Mouse (Mus musculus) urinary bladder, postnatal 25 days (tissue): Measurements from ENCODE around the gene Ctrc.

Experiments
- DNase-seq: peaks from one replicate; pipeline ENCODE4 v3.0.0; 2022; ENCODE audit warnings: low spot score

The Ctrc gene

GRCm38 (mm10) chr4:141866933-141867490 lies 20.9 kb upstream of the Ctrc start:
- no peak for DNase-seq

- DNase-seq, result no peak
Measured at GRCm38 (mm10) chr4:141865600-141865999, 19.4 kb upstream of the Ctrc start.

DNA sequence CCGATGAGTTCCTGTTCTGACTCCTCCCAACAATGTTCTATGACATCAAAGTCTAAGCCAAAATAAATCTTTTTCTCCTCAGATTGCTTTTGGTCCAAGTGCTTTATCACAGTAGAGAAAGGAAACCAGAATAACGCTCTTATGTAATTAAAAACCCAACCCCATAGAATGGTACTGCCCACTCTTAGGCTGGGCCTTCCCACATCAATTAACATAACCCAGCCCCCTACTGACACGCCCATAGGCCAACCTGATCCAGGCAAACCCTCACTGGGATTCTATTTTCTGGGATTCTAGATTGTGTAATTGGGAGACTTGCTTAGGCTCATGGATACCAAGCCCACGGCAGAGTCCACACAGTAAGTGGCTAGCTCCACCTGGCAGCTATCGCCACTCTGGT lies 18.8 kb upstream of the Ctrc start:
- DNase-seq, result no peak

DNA sequence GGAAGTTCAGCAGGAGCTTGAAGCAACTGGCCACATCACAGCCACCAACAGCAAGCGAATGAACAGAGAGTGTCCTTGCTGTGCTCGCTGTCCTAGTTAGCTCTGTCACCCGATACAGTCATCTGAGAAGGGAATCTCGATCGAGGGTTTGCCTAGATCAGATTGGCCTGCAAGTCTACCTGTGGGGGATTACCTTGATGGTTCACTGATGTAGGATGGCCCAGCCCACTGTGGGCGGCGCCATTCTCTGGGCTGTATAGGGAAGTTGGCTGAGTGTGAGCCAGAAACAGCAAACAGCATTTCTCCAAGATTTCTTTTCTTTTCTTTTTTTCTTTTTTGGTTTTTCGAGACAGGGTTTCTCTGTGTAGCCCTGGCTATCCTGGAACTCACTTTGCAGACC lies 18.3 kb upstream of the Ctrc start:
- no peak for DNase-seq

- DNase-seq, result no peak
Measured at GRCm38 (mm10) chr4:141863726-141864280, 17.6 kb upstream of the Ctrc start.

GRCm38 (mm10) chr4:141862867-141863266 lies 16.7 kb upstream of the Ctrc start:
- DNase-seq, result no peak

DNA sequence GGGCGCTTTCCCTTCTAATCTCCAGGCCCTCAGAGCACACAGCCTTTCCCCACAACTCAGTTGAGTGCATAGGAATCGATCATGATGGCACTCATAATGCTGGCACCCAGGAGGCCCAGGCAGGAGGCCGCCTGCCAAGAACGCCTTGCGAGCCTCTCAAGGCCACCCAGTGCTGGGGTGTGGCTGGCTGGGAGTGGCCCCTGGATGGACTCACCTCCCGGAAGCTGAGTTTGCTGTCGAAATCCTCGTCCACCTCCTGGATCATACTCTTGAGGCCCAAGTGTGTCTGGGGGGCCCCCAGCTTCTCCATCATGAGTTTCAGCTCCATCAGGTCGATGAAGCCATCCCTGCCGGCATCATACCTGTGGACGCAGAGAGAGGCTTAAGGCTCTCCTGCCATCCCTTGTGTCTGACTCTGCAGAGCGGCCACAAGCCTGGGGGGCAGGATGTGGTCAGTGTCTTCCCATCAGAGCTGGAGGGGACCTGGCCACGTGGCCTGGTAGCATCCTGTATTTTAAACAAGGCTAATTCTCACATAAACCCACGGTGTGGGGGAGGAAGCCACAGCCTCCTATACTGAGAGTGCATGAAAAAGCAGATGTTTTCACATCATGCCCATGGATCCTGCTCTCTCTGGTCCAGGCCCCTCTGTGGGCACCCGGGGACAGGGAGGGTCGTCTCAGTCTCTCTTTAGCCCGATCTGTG lies 15.6 kb upstream of the Ctrc start:
- DNase-seq, result no peak

- no peak for DNase-seq
Measured at GRCm38 (mm10) chr4:141860246-141860841, 14.2 kb upstream of the Ctrc start.

DNA sequence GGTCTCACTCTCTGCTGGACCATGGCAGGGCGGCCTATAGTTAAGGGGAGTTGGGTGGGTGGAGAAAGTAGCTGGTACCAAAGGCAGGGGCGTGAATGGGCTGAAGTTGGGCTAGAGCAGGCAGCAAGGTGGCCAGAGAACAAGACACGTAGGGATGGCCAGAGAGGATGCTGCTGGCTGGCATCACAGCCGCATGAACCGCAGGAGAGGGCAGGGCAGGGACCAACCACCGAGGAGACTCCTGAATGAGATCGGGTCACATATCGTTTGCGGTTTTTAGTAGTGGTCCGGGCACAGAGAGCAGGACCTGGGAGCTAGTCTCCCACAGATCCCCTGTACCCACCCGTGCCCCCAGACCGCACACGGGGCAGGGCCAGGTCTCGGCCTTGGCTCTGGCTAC lies 13.2 kb upstream of the Ctrc start:
- DNase-seq, result no peak

GRCm38 (mm10) chr4:141858501-141858900 lies 12.3 kb upstream of the Ctrc start:
- no peak for DNase-seq

DNA sequence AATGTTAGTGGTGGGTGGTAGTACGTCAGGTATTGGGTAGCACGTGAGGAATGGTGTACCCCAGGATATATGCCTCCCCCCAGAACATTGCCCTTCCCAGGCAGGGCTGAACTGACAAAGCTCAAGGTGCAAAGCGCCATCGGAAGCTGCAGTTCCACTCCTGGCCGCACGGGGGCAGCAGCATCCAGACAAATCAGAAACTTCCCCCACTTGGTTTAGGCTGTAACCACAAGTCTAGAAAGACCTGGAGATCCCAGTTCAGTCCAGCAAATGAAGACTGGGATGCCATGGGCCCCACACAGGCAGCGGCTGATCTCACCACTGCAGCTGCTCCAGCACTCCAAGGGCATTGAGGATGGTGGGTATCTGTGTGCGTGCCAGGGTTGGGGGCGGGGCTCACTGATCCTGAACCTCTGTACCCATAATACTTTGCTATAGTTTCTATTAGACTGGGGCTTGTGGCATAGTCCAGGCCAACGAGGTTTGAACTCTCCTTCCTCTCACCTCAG lies 11.3 kb upstream of the Ctrc start:
- DNase-seq, result peak; percentile 85

DNA sequence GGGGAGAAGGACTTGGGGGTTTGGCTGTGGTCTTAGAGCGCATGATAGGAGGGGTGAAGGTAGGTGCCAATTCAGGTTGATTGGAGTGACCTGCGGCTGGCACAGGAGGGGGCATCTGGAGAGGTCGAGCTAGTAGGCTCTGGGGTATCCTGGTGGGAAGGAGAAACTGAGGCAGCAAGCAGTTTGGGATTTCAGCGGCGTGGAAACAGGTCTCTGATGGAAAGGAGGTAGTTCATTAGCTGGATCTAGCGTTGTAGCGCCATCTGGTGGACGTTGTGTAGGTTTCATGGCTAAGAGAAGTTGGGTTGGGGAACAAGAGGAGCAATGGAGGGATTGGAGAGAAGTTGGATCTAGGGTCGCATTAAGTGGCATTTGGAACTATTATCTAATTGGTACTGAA lies 7.3 kb upstream of the Ctrc start:
- peak; percentile 66 for DNase-seq

- no peak for DNase-seq
Measured at GRCm38 (mm10) chr4:141834536-141835095, 11.5 kb downstream of the Ctrc start.

- no peak for DNase-seq
Measured at GRCm38 (mm10) chr4:141833911-141834310, 12.2 kb downstream of the Ctrc start.

- DNase-seq, result no peak
Measured at GRCm38 (mm10) chr4:141831361-141831760, 14.8 kb downstream of the Ctrc start.

GRCm38 (mm10) chr4:141830381-141830780 lies 15.8 kb downstream of the Ctrc start:
- no peak for DNase-seq

- DNase-seq, result no peak
Measured at GRCm38 (mm10) chr4:141828177-141828576, 18.0 kb downstream of the Ctrc start.

DNA sequence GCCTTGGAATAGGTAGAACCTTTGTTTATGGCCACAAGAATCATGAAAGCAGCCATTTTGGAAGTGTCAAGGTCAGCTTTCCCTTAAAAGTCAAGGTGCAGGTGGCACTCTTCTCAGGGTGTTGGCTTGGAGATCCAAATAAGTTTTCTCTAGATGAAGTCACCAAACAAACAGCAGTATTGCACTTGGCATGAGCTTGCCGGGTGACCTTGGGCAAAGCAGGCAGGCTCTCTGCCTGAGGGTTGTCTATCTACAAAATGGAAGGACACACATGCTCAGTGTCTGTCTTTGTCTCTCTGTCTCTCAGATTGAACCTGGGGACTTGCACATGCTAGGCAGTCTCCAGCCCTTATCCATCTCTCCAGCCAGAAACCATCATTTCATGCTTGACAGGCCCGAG lies 18.8 kb downstream of the Ctrc start:
- DNase-seq, result no peak

- no peak for DNase-seq
Measured at GRCm38 (mm10) chr4:141826060-141826459, 20.1 kb downstream of the Ctrc start, which contains the start of gene Cela2a. Gene Cela2a (minus strand): TSS chr4:141826160.

- no peak for DNase-seq
Measured at GRCm38 (mm10) chr4:141822979-141823378, 23.2 kb downstream of the Ctrc start.

GRCm38 (mm10) chr4:141822089-141822488 lies 24.1 kb downstream of the Ctrc start:
- peak; percentile 15 for DNase-seq

- no peak for DNase-seq
Measured at GRCm38 (mm10) chr4:141821178-141821577, 25.0 kb downstream of the Ctrc start.

- DNase-seq, result no peak
Measured at GRCm38 (mm10) chr4:141819316-141819715, 26.8 kb downstream of the Ctrc start.
